Mouse (Mus musculus): ENCODE data around the gene Cib2.

DNA sequence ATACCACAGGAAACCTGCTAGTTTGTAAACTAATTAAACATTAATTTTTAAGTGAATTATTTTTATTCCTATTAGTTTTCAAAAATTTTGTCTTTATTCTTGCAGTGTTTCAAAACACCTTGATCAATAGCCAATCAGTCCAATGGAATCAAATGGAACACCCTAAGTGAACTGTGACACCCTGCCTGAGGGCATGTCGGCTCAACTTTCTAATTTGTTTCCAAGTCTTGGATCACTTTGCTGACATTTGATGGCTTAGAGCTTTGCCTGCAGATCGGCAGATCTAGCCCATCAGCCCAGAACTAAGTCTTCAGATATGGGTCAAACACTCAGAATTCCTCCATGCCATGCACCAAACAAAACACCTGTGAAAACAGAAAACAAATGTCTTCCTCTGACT is 44.0 kb downstream of the Cib2 start:
- no peak for TF ChIP-seq CTCF (IDR thresholded peaks at IDR 0.05; ENCODE audit: control insufficient read depth, insufficient read depth, insufficient read length)
- no peak for TF ChIP-seq MYOD1 (IDR thresholded peaks at IDR 0.05; ENCODE audit: control insufficient read depth, insufficient read length, low read depth)
- TF ChIP-seq MAX (IDR thresholded peaks at IDR 0.05) = no peak
- no peak for TF ChIP-seq USF1 (IDR thresholded peaks at IDR 0.05; ENCODE audit: low read depth)
- TF ChIP-seq FOSL1 (IDR thresholded peaks at IDR 0.05; ENCODE audit: insufficient read depth, low read length, poor library complexity, severe bottlenecking) = no peak
